Mouse (Mus musculus) cerebellum, postnatal 36 days (tissue): ENCODE data around the gene Zfyve27.
A peak's percentile ranks its signal among the peaks of the same experiment; 100 is the strongest.

Source experiments
- DNase-seq, 2 experiments: peaks; one replicate each; pipeline ENCODE4 v3.0.0; 2021 to 2022; ENCODE audit warnings: mixed read lengths in 2 of 2

The Zfyve27 gene

GRCm38 (mm10) chr19:42163764-42164163 is at the start of gene Zfyve27:
Gene Zfyve27 (plus strand): TSS chr19:42163951.
- no peak for DNase-seq

GRCm38 (mm10) chr19:42115783-42116335 is 47.9 kb upstream of the Zfyve27 start:
- no peak for DNase-seq

- DNase-seq = no peak
These were observed 45.6 kb upstream of the Zfyve27 start for GRCm38 (mm10) chr19:42118142-42118541.

GRCm38 (mm10) chr19:42118596-42118995 is 45.2 kb upstream of the Zfyve27 start:
- DNase-seq = no peak

GRCm38 (mm10) chr19:42120451-42120850 is 43.3 kb upstream of the Zfyve27 start:
- no peak for DNase-seq

GRCm38 (mm10) chr19:42124684-42125083 is 39.1 kb upstream of the Zfyve27 start:
- DNase-seq = no peak

GRCm38 (mm10) chr19:42125501-42126218 is 38.1 kb upstream of the Zfyve27 start:
- no peak for DNase-seq

- DNase-seq = no peak
These were observed 37.5 kb upstream of the Zfyve27 start for GRCm38 (mm10) chr19:42126219-42126605.

GRCm38 (mm10) chr19:42127024-42127423 is 36.7 kb upstream of the Zfyve27 start:
- no peak for DNase-seq

- DNase-seq = no peak
These were observed 35.6 kb upstream of the Zfyve27 start for GRCm38 (mm10) chr19:42128052-42128740.

- peak; percentile 97 to 98 for DNase-seq
These were observed 34.8 kb upstream of the Zfyve27 start, which contains the start of gene Avpi1 for GRCm38 (mm10) chr19:42128787-42129508. Gene Avpi1 (minus strand): TSS chr19:42129059.

- DNase-seq = peak in 1 of 2 experiments; percentile 32
These were observed 34.0 kb upstream of the Zfyve27 start for GRCm38 (mm10) chr19:42129509-42130293.

GRCm38 (mm10) chr19:42130294-42130606 is 33.5 kb upstream of the Zfyve27 start:
- DNase-seq = no peak

GRCm38 (mm10) chr19:42131101-42131500 is 32.6 kb upstream of the Zfyve27 start:
- no peak for DNase-seq

- DNase-seq = no peak
These were observed 28.7 kb upstream of the Zfyve27 start for GRCm38 (mm10) chr19:42135070-42135469.

GRCm38 (mm10) chr19:42136126-42136525 is 27.6 kb upstream of the Zfyve27 start:
- DNase-seq = no peak

- no peak for DNase-seq
These were observed 26.5 kb upstream of the Zfyve27 start for GRCm38 (mm10) chr19:42137167-42137672.

- no peak for DNase-seq
These were observed 25.1 kb upstream of the Zfyve27 start for GRCm38 (mm10) chr19:42138517-42139285.

GRCm38 (mm10) chr19:42139724-42140517 is 23.8 kb upstream of the Zfyve27 start:
- no peak for DNase-seq

GRCm38 (mm10) chr19:42141998-42142397 is 21.8 kb upstream of the Zfyve27 start:
- no peak for DNase-seq

- no peak for DNase-seq
These were observed 21.0 kb upstream of the Zfyve27 start for GRCm38 (mm10) chr19:42142757-42143156.
